Mouse (Mus musculus) testis, adult 2 months (tissue): Measurements from ENCODE around the gene 1700001C19Rik.

Source experiments
- CTCF ChIP-seq: fragments of 200-500 bp; IDR thresholded peaks from 2 replicates; pipeline ENCODE4 v1.5.1; 2012; ENCODE audit warnings: low read depth, mild to moderate bottlenecking, inconsistent platforms, low read length, moderate library complexity; ENCODE audit not compliant: control insufficient read depth, insufficient read depth, insufficient replicate concordance
- POLR2A ChIP-seq: fragments of 200-500 bp; IDR thresholded peaks from 2 replicates; pipeline ENCODE4 v1.6.1; 2012; ENCODE audit warnings: low read depth, mild to moderate bottlenecking, inconsistent platforms, low read length, moderate library complexity; ENCODE audit not compliant: control insufficient read depth

- TF ChIP-seq POLR2A (no peak), CTCF (no peak)
Observed at GRCm38 (mm10) chr17:47467659-47468058, 30.5 kb upstream of the 1700001C19Rik start.
